Mouse (Mus musculus) midbrain, embryonic 11.5 days (tissue): ENCODE data around the gene Coa5. TPM values are rescaled to one million over a fixed set of nuclear protein-coding genes. Genes with fewer than 3 reads are reported as not detected.

Source experiments
- ATAC-seq: fragments of 200-750 bp; cut with Nextera tagmentation; 2 replicates; pipeline ENCODE4 v1.8.0; 2017; ENCODE audit warnings: moderate TSS enrichment, moderate library complexity; ENCODE audit not compliant: low FRiP score
- DNase-seq: peaks from one replicate; pipeline ENCODE4 v3.0.0; 2015; ENCODE audit warnings: low spot score; ENCODE audit errors: missing footprints
- H3K27ac ChIP-seq: fragments of 300-500 bp; sonication (generic); 2 replicates; pipeline ENCODE4 v1.5.1; 2014; ENCODE audit warnings: low read depth, low read length
- H3K27me3 ChIP-seq: fragments of 300-500 bp; sonication (generic); 2 replicates; pipeline ENCODE4 v1.6.1; 2014; ENCODE audit warnings: mild to moderate bottlenecking, low read length, moderate library complexity, mixed read lengths; ENCODE audit not compliant: control insufficient read depth, insufficient read depth
- H3K36me3 ChIP-seq: fragments of 300-500 bp; sonication (generic); 2 replicates; pipeline ENCODE4 v1.6.1; 2014; ENCODE audit warnings: mild to moderate bottlenecking, low read length, moderate library complexity, mixed read lengths; ENCODE audit not compliant: control insufficient read depth, insufficient read depth
- H3K4me1 ChIP-seq: fragments of 300-500 bp; sonication (generic); 2 replicates; pipeline ENCODE4 v1.6.1; 2014; ENCODE audit warnings: low read length; ENCODE audit not compliant: control insufficient read depth, insufficient read depth
- H3K4me2 ChIP-seq: fragments of 300-500 bp; sonication (generic); 2 replicates; pipeline ENCODE4 v1.6.1; 2014; ENCODE audit warnings: mild to moderate bottlenecking, moderate library complexity
- H3K4me3 ChIP-seq: fragments of 300-500 bp; sonication (generic); 2 replicates; pipeline ENCODE4 v1.5.1; 2014; ENCODE audit warnings: low read depth, low read length
- H3K9ac ChIP-seq: fragments of 300-500 bp; sonication (generic); 2 replicates; pipeline ENCODE4 v1.6.1; 2014; ENCODE audit warnings: low read length
- H3K9me3 ChIP-seq: fragments of 300-500 bp; sonication (generic); 2 replicates; pipeline ENCODE4 v1.6.1; 2016; ENCODE audit warnings: low read length; ENCODE audit not compliant: control insufficient read depth
- WGBS: fragments of 180-500 bp; shearing (Covaris S2); extraction: QIAGEN DNeasy Blood & Tissue Kit; methylation state at CpG from one replicate; pipeline ENCODE4 v1.1.7; 2014; 5-methylcytosine and 5-hydroxymethylcytosine counted together
- polyA plus RNA-seq: library from polyadenylated mRNA; unstranded; fragments of >200 nt; fragmentation: Nextera tagmentation; extraction: Ambion mirVana; gene quantifications from 2 replicates; pipeline ENCODE4 v1.2.1, GENCODE M21; 2014

The Coa5 gene
- polyA plus RNA-seq, 1 experiment from 2014 or later, result 55.0 TPM

DNA sequence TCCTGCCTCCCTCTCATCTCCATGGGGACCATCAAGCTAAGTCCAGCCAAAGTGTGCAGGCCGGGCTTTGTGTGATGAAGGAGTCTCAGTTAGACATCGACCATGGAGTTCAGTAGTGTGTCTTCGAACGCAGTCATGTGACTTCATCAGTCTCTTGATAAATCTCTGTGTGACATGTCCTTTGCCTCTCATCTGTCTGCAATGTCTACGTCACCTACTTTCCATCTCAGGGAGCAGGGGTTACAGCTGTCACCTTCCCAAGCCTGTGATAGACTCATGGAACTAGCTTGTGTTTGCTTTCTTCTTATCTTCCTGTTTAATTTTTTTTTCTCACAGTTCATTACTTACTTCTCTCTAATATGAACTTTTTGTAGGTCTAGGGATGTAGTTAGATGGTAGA is 49.0 kb downstream of the Coa5 start:
- WGBS, result 97% methylated on average over 5 of the region's 5 CpGs
- Histone ChIP-seq H3K27ac (no peak overlapping the region), H3K4me1 (no peaks in the 10 kb centered on the region), H3K36me3 (0 out of 2 replicates have a peak, but pooled peaks cover 2% of the 10 kb centered on the region), H3K27me3 (no peaks in the 10 kb centered on the region), H3K4me2 (no peak overlapping the region), H3K9ac (no peak overlapping the region), H3K9me3 (no peaks in the 10 kb centered on the region), H3K4me3 (no peak overlapping the region)
- DNase-seq (no peak), ATAC-seq (no peak)

DNA sequence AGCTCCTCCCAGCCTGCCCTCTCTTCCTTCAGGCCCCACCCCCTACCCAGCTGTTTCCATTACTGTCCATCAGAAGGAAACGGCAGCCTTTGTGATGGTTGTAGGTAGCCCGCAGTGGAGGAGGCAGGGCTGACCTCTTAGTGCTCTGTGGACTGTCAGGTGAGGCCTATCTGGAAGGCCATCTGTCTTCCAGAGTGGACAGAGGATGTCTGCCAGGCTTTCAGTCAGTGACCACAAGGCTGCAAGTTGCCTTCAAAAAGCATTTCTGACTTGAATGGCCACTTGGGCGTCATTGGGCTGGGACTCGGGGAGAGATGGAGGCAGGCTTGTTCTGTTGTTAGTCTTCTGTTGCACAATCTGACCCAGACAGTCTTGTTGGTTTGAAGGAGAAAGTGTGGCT is 50.4 kb downstream of the Coa5 start:
- Histone ChIP-seq H3K36me3 (0 out of 2 replicates have a peak, but pooled peaks cover 2% of the 10 kb centered on the region), H3K9me3 (no peaks in the 10 kb centered on the region), H3K4me2 (no peak overlapping the region), H3K4me3 (no peak overlapping the region), H3K27me3 (no peaks in the 10 kb centered on the region), H3K4me1 (no peaks in the 10 kb centered on the region), H3K27ac (no peak overlapping the region), H3K9ac (no peak overlapping the region)
- WGBS, result 83% methylated on average over 4 of the region's 4 CpGs
- DNase-seq (no peak), ATAC-seq (no peak)

DNA sequence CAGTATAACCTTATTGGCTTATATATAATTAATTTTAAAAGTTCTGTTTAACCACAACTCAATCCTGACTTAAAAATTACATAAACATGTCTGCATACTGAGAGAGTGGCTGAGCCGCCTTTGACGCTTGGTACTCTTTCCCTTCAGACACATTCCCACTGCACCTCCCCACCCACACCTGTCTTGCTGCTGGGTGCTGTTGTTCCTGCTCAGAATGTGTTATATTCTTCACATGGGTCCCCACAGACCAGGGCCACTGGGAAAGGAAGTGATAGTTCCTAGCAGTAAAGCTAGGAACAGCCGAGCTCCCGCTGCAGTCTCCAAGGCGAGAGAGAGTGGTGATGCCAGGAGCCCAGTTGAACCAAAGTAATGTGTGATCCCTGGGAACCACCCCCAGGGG is 51.8 kb downstream of the Coa5 start:
- H3K4me3 ChIP-seq, result no peak overlapping the region
- H3K4me2 ChIP-seq, result no peak overlapping the region
- no peak for ATAC-seq
- H3K9ac ChIP-seq, result no peak overlapping the region
- no peaks in the 10 kb centered on the region for H3K27me3 ChIP-seq
- WGBS, result 94% methylated on average over 5 of the region's 5 CpGs
- no peaks in the 10 kb centered on the region for H3K4me1 ChIP-seq
- no peak for DNase-seq
- no peak overlapping the region for H3K27ac ChIP-seq
- H3K9me3 ChIP-seq, result no peaks in the 10 kb centered on the region
- 0 out of 2 replicates have a peak, but pooled peaks cover 2% of the 10 kb centered on the region for H3K36me3 ChIP-seq

DNA sequence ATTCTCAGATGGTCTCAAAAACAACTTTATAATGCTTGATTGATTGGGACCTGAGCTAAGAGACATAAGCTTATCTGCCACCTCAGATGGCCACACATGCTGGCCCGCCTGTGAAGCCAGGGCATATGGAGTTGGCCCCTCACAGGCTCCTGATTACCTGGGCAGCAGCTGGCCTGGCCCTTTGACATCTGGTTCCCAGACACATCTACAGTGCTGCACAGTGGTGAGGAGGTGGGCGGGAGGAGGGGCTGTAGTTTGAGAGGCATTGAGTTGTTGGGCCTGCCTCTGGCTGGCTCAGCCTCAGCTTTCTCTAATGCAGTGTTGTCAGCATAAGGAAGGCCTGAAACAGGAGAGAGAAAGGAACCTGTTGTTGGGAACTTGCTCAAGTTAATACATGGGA is 53.2 kb downstream of the Coa5 start:
- Histone ChIP-seq H3K9me3 (no peaks in the 10 kb centered on the region), H3K4me2 (no peak overlapping the region), H3K36me3 (0 out of 2 replicates have a peak, but pooled peaks cover 2% of the 10 kb centered on the region), H3K9ac (no peak overlapping the region), H3K4me1 (no peaks in the 10 kb centered on the region), H3K27ac (no peak overlapping the region), H3K4me3 (no peak overlapping the region), H3K27me3 (no peaks in the 10 kb centered on the region)
- no peak for ATAC-seq
- no peak for DNase-seq
- WGBS, result 69% methylated on average over 2 of the region's 2 CpGs

DNA sequence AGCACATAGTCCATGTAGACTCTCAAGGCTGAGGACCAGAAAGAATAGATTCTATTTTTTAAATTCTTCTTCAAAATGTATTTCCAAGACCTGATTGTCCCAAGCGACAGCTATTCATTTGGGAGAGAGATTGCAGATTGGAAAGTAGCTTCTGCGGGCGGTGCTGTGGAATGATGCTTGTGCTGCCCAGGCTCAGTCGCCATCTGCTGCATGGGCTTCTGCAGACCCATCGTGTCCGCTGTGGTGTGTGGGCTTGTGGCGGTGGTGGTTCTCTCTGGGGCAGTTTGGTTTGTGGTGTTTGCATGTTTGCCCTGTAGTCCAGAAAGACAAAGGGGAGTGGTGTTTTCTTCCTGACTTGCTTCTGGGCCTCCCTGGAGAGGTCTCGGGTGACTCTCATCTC is 53.7 kb downstream of the Coa5 start:
- no peak for ATAC-seq
- no peak overlapping the region for H3K4me2 ChIP-seq
- H3K4me3 ChIP-seq, result no peak overlapping the region
- no peak overlapping the region for H3K27ac ChIP-seq
- H3K9me3 ChIP-seq, result no peaks in the 10 kb centered on the region
- DNase-seq, result no peak
- 93% methylated on average over 8 of the region's 8 CpGs for WGBS
- H3K4me1 ChIP-seq, result no peaks in the 10 kb centered on the region
- H3K9ac ChIP-seq, result no peak overlapping the region
- no peaks in the 10 kb centered on the region for H3K27me3 ChIP-seq
- 0 out of 2 replicates have a peak, but pooled peaks cover 2% of the 10 kb centered on the region for H3K36me3 ChIP-seq

DNA sequence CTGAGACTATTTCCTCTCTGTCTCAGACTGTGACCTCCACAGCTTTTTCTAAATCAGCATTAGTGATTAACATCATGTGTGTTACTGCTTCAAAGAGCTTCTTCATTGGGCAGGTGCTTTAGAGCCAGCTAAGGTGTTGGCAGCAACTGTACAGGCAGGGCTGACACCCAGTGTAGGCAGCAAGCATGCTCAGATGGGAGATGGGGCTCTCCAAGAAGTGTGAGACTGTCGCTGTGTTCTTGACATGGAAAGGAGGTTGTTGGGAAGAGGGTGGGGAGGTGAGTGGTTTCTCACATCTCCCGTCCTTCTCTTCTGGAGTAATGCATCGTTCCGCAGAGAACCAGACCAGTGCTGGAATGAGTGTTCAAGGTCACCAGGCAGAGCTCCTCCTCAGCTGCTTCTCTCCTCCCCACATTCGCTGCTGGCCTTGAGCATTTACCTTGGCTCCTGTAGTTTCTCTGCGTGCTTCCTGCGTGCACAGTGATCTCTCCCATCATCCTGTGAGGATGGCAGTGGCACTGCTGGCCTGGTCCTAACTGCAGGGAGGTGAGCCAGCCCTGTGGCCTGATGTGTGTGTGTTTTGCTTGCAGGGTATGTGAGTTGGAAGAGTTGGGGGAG is 61.0 kb downstream of the Coa5 start:
- Histone ChIP-seq H3K27me3 (no peaks in the 10 kb centered on the region), H3K36me3 (peaks cover 2% of the 10 kb centered on the region; the same call in 1 of the 2 replicates), H3K4me2 (no peak overlapping the region), H3K9me3 (no peaks in the 10 kb centered on the region), H3K27ac (no peak overlapping the region), H3K4me1 (no peaks in the 10 kb centered on the region), H3K9ac (no peak overlapping the region), H3K4me3 (no peak overlapping the region)
- ATAC-seq, result no peak
- DNase-seq, result no peak
- 89% methylated on average over 7 of the region's 7 CpGs for WGBS

DNA sequence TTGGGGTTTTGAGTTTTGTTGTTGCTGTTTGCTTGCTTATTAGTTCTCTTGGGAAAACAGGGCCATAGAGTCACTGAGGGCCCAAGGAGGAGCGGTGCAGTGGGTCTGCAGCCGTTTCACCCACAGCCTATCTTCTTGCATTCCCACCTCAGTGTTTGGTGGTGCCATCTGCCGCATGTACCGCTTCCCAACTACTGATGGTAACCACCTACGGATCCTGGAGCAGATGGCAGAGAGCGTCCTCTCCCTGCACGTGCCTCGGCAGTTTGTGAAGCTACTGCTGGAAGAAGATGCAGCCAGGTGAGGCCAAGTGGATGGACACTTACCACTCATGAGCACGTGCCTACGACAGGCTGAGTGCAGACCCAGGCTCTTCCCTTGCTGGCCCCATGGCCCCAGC is 61.8 kb downstream of the Coa5 start:
- peaks cover 2% of the 10 kb centered on the region; the same call in 1 of the 2 replicates for H3K36me3 ChIP-seq
- no peak overlapping the region for H3K4me3 ChIP-seq
- no peak overlapping the region for H3K9ac ChIP-seq
- H3K4me2 ChIP-seq, result no peak overlapping the region
- 92% methylated on average over 10 of the region's 10 CpGs for WGBS
- ATAC-seq (no peak), DNase-seq (no peak)
- H3K27me3 ChIP-seq, result no peaks in the 10 kb centered on the region
- no peaks in the 10 kb centered on the region for H3K9me3 ChIP-seq
- H3K4me1 ChIP-seq, result no peaks in the 10 kb centered on the region
- H3K27ac ChIP-seq, result no peak overlapping the region

Other genes starting within 250 kb of the Coa5 start
- gene Cnga3, start 215.7 kb downstream of the Coa5 start, polyA plus RNA-seq, result not detected in 2 replicates
- 19.5 and 20.7 TPM in 2 replicates for gene Inpp4a, start 130.2 kb downstream of the Coa5 start, polyA plus RNA-seq
- gene Unc50, start within 50 bp of the Coa5 start, polyA plus RNA-seq, result 127 and 138 TPM in 2 replicates
- gene Mgat4a, start 110.9 kb upstream of the Coa5 start, polyA plus RNA-seq, result 2.9 and 5.7 TPM in 2 replicates